Mouse (Mus musculus) gastrocnemius, postnatal 10 days (tissue): ENCODE measurements at regions not wholly inside any gene's neighbourhood (a gene's known extent, or its start where the extent isn't known, plus 50 kb on each side); places are given as distances from the start of the nearest gene placed in this dataset.

ENCODE experiments used
- DNase-seq: peaks from one replicate; pipeline ENCODE4 v3.0.0; 2021; ENCODE audit warnings: mixed read lengths

- DNase-seq = no peak
Measured at GRCm38 (mm10) chr8:103270815-103271553, 485.5 kb upstream of the Cdh11 start.

DNA sequence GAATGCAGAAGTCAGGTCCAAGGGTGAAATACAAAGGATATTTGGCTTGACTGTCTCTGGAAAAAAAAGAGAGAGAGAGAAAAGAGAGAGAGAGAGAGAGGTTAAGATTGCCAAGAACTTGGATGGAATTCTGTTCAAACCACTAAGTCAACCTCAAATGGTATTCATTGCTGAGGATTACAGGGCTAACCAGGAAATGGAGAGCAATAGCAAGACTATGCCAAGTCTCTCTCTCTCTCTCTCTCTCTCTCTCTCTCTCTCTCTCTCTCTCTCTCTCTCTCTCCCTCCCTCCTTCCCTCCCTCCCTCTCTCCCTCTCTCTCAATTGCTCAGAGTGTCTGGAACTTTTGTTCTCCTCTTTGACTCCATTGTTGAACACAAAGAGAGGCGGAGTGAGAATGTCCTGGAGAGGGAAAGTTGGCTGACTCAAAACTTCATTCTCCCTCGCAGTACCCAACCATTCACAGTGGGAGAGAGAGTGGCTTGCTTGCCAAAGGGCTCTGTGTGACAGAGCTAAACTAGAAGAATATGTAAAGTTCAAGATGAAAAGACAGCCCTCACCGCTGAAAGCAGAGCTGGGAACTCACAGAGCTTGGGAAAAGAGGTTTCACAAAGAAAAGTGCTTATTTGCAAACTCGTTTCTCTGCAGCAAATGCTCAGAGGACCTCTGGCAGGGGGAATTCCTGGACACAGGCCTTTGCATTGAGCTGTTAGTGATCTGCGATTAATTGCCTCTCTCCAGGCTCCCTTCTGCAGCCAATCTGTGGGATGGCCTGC lies 487.1 kb upstream of the Cdh11 start:
- DNase-seq = no peak

- no peak for DNase-seq
Measured at GRCm38 (mm10) chr8:103273476-103273875, 488.0 kb upstream of the Cdh11 start.

- no peak for DNase-seq
Measured at GRCm38 (mm10) chr8:103281801-103282200, 496.4 kb upstream of the Cdh11 start.

DNA sequence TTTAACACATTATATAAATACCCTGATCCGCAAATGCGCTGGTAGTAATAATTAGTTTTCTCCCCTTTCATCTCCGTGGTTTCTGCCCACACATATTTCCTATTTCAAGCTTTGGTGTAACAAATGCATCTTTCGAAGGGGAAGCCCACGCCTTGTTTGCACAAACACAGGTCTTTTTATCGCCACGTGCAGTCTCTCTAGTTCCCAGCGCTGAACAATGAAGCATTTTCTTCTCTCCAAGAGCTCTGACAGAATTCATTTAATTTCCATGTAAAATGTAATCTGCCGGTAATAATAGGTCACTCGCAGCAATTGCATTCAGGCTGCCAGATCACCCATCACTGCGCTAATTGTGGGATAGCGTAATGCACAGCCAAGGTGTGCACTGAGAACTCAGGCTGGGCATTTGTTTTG lies 503.1 kb upstream of the Cdh11 start:
- no peak for DNase-seq

GRCm38 (mm10) chr8:103292896-103293295 lies 507.5 kb upstream of the Cdh11 start:
- DNase-seq = no peak

DNA sequence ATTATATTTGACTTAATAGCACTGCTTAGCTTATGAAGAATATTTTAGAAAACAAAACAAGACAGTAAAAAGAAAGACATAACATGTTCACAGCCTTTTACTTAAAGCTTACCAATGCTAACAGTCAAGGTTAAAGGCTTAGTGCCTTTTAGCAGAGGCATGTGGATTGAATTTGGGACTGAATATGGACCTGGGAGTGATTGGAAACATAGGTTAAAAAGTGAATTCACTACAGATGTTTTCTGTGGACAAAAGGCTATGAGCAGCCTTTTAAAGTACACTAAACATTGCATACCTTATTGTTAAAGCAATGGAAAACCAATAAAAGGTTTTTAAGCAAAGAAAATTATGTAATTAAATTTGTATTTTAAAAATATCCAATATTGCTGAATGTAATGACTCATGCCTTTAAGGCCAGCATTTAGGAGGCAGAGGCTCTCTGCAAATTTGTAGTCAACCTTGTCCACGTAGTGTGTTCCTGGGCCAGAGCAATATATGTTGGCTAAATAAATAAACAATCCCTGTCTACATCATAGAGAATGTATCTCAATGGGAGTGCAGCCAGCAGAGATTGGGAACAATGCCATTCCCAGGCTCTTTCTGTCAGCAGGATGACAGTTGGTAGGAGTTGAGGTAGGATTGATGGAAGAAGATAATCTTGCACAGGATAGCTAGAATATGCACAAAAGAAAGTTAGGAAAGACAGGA lies 521.2 kb upstream of the Cdh11 start:
- DNase-seq = no peak

DNA sequence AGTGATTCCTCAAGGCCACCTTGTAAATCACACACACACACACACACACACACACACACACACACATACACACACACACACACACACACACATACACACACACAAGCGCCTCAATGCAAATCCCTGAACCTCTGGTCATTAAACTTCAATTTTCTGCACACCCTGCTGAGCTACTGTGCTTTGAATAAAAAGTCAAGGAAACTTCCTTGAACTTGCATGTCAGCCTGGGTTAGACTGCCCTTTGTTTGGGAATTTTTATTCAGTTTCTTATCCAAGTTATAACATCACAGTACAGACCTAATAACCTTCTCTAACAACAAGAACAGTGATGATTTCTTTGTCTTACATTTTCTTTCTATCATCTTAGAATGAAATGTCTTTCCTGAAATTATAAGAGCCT lies 528.1 kb upstream of the Cdh11 start:
- DNase-seq = no peak

- DNase-seq = no peak
Measured at GRCm38 (mm10) chr8:103314279-103315022, 529.0 kb upstream of the Cdh11 start.

DNA sequence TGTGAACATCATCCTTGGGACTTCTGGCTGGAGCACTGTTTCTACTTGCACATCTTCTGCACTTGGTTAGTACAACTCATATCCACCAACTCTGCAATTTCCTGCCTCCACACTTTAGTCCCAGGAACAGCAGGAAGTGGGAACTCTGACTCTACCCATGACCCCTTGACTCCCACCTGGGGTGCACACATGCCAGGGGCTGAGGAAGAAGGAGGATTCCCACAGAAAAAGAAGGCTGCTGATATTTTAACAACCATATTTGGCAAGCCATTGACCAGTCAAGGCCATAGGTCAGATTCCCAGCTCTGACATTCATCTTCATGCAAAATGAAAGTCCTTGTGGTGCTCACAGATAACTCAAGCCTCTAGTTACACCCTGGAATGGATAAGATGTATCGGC lies 530.3 kb upstream of the Cdh11 start:
- no peak for DNase-seq

DNA sequence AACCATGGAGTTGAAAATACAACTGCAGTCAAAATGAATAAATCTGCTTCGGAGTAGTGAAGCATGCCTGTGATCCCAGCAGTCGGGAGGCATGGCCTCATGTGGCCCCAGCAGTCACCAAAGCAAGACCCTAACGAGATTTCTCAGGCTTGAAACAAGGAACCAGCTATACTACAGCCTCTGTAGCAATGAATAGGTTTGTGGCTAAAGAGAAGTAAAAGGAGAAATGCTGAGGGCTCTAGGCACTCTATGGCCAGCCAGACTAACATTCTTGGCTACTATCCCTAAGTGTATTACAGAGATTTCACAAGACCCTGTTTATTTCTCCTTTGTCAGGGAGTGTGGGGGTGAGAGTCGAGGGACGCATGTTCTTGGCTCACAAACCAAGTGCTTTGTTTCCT lies 531.2 kb upstream of the Cdh11 start:
- no peak for DNase-seq

GRCm38 (mm10) chr8:103317149-103317725 lies 531.8 kb upstream of the Cdh11 start:
- no peak for DNase-seq

- no peak for DNase-seq
Measured at GRCm38 (mm10) chr8:103324016-103324665, 538.7 kb upstream of the Cdh11 start.

DNA sequence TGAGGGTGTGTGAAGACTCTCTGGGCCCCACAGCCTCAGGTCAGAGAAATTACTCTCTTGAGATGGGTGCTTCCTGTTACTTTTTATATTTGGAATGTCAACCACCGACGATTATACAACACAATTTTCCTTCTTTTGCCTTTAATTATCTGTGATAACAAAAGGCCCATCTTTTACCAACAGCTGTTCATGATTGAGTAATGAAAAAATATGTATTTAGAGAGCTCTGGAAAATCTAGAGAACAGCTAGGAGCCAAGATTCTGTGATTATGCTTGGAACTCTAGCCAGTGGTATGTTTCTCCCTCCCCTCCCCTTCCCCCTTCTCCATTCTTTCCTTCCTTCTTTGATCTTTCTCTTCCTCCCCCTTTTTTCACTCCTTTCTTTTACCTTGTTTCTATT lies 546.0 kb upstream of the Cdh11 start:
- DNase-seq = no peak

GRCm38 (mm10) chr8:103337314-103337713 lies 551.9 kb upstream of the Cdh11 start:
- DNase-seq = no peak

- DNase-seq = no peak
Measured at GRCm38 (mm10) chr8:103339042-103339441, 553.6 kb upstream of the Cdh11 start.

DNA sequence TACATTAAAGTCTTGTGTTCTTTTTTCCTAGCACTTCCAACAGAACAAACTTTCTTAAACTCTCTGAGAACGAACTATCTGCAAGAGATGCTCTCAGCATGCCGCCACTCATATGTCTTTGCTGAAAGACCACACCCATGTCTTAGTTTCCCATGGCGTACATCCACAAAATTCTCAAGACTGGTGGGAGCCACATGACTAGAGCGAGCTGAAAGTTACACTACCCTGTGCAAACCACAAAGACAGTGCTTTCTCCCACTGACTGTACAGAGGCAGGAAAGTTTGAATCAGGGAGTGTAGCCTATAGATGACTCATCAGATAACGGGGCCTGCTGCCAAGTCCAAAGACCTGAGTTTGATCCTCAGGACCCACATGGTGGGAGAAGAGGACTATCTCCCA lies 554.5 kb upstream of the Cdh11 start:
- no peak for DNase-seq

- DNase-seq = no peak
Measured at GRCm38 (mm10) chr8:103343891-103344290, 558.4 kb upstream of the Cdh11 start.

GRCm38 (mm10) chr8:103344871-103345270 lies 559.4 kb upstream of the Cdh11 start:
- no peak for DNase-seq

DNA sequence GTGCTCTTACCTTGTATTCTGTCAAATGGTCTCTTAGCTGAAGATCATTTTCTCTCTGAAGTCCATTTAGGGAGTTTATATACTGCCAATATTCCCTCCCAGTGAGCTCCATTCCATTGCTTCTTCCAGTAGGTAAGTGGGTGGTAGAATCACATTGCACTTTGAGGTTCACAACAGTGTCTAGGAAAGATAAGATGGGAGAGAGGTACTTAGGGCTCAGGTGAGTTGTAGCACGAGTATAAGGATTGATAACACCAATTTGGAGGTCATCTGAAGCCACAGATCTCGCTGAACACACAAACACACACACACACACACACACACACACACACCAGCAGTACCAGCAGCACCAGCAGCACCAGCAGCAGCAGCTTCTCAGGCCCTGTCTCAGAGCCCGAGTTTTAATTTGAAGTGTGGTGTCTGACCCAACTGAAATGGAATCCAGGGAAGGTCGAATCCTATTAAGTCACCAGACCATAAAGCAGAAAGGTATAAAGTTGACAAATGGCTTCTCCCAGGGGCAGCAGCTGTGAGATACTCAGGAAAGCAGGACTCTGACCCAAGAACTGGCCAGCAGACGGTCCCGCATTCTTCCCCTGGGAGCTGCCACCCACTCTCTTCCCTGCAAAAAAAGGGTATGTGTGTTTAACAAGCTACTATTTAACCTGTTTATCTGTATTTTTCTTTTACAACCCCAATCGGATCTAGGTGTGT lies 561.9 kb upstream of the Cdh11 start:
- DNase-seq = no peak

GRCm38 (mm10) chr8:103361713-103362112 lies 576.3 kb upstream of the Cdh11 start:
- no peak for DNase-seq
